Mouse (Mus musculus): ENCODE results near the gene Clnk. TPM values are rescaled to one million over a fixed set of nuclear protein-coding genes. Genes with fewer than 3 reads are reported as not detected.
"Not testable (repeated sequence)": the region's sequence is repeated elsewhere in the genome, so short reads cannot be mapped to it uniquely, and the experiment has no call there.

Gene Clnk
- polyA plus RNA-seq (2012; rRNA removed): 0.17 and 0.22 TPM in 2 replicates

DNA sequence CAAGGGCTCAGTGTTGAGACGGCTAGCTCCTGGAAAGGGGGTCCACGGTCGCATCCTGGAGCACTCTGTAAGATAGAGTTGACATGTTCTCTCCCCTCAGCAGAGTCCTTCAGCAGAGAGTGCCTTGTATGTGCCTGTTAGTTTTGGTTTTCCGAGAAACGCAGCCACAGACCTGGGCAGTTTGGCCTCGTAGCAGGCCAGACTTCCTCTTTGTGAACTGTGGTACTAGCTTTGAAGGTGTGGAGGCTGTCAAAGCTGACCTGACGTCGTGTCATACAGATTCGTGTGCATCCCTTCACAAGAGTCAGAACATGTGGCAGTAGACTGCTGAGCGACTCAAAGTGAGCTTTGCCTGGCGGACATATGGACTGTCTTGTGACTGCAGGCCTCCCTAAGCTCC lies at the start of gene Clnk:
Gene Clnk, minus strand, starts transcription at position 191 of the 400 bp plus-strand sequence.
- no peak for DNase-seq (ENCODE audit: low spot score)

DNA sequence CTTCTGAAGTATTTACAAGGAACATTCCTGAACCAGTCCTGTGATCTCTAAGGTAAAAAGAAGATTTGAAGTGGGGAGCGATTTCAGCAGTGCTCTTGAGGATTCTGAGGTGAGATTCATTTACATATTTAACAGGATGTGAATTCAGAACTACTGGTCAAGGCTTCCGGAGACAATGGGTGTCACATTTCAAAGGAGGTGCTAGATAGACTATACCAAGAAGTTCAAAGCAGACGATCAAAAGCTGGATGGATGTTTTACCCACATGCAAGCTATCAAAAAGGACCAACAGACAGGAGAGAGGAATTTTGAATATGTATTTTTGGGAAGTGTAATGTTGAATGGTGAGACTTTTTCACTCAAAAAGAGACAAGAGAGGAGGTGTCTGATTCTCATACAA lies 28.7 kb upstream of the Clnk start:
- DNase-seq (ENCODE audit: low spot score): no peak

DNA sequence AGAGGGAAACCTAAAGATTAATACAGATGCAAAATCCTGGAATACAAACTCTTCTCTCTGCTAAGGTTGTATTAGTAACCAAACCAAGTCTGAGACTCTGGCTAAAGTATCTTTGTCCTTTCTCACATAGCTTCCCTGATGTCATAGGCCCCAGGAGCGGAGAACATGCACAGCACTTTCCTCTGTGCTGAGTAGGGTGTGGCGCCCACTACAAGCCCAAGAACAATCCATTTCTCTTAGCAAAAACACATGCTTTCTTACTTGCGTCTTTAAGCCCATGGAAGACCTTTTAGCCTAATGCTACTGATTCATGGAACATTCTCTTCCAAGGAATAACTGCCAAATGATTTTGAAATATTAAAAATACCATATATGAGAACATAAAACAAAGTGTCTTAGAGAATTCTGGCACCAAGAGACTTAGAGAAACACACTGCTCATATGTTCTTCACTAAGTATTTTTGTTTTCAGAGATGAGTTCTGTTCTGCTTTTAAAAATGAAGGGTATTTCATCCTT lies 28.0 kb upstream of the Clnk start:
- DNase-seq (ENCODE audit: low spot score): no peak

DNA sequence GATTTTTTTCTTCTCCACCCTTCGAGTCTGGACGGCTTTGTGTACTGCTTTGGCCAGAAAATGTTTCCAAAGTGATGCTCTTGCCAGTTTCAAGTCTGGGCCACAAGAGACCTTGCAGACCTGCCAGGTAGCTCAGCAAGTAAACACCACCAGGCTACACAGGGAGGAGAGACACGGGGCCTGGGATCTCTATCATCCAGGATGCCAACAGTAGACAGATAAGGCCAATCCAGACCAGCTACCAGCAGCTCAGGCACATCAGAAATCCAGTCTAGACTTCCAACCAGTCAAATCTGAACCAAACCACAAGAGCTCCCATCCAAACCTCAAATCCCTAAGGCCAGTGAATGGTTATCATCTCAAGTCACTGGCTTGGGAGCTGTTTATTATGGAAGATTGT lies 26.3 kb upstream of the Clnk start:
- no peak for DNase-seq (ENCODE audit: low spot score)

DNA sequence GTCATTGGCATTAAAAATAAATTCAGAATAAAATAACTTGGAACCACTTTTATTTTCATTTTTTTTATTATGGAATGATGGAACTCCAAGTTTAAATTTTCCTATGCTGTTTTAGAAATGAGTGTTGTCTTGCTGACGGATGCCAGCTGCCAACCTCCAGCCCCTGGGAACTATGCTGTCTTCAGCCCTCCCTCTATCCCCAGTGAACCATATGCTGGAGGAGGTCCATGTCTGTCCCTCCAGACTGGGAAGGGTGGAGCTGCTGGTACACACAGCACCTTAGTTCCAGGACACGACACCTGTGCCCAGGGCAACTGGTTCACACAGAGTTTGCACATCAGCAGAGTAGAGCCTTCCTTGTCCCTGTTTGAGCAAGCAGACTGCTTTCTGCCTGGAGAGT lies 22.4 kb upstream of the Clnk start:
- no peak for DNase-seq (ENCODE audit: low spot score)

DNA sequence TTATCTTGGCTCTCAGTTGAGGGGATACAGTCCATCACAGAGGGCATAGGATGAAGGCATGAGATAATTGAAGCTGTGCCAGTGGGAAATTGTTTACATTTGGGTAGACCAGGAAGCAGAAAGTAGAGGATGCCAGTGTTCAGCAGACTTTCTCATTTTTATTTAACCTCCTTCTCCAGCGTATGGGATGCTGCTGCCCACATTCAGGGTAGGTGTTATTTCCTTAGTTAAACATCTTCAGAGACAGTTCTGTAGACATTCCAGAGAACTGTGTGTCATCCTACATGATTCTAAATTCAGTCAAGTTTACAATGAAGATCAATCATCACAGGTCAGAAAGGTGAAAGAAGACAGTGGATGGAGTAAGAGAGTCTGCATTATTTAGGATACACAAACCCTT lies 12.0 kb upstream of the Clnk start:
- no peak for DNase-seq (ENCODE audit: low spot score)

DNA sequence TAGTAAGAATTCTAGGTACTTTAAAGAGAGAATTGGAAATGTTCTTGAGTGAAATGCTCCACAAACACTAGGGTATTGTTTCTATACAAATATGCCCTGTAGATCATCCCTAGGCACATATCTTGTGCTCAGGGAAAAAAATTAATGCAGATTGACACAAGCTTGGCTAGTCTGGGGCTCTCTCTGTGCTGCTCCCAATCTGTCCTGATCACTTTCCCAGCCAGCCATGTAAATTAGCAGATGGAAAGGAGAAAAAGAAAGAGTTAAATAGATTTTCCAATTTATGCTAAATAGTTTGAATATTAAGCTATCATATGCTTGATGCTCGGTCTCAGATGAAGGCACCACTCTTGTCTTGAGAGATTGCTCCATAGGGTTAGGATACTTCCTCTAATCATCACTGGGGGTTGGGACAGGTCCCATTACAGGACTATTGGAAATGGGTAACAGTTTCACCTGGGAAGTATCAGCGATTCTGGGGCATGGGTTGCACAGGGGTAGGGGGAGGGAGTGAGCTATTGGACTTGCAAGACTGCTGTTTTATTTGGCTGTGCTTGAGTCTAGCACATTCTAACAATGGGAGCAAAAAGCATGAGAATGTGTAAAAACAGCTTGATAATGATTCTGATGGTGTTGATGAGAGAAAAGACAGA lies 10.1 kb upstream of the Clnk start:
- no peak for DNase-seq (ENCODE audit: low spot score)

DNA sequence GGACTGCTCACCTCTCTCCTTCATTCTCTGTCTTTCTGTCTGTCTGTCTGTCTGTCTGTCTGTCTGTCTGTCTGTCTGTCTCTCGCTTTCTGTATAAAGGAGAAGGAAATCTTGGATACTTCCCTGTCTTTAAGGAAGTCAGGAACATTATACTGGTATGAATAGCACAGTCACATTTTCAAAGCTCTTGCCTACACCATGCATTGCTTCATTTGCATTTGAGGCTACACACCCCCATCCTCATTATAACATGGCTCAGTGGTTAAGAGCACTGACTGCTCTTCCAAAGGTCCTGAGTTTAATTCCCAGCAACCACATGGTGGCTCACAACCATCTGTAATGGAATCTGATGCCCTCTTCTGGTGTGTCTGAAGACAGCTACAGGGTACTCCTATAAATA lies 6.0 kb upstream of the Clnk start:
- DNase-seq (ENCODE audit: low spot score): not testable (repeated sequence)

DNA sequence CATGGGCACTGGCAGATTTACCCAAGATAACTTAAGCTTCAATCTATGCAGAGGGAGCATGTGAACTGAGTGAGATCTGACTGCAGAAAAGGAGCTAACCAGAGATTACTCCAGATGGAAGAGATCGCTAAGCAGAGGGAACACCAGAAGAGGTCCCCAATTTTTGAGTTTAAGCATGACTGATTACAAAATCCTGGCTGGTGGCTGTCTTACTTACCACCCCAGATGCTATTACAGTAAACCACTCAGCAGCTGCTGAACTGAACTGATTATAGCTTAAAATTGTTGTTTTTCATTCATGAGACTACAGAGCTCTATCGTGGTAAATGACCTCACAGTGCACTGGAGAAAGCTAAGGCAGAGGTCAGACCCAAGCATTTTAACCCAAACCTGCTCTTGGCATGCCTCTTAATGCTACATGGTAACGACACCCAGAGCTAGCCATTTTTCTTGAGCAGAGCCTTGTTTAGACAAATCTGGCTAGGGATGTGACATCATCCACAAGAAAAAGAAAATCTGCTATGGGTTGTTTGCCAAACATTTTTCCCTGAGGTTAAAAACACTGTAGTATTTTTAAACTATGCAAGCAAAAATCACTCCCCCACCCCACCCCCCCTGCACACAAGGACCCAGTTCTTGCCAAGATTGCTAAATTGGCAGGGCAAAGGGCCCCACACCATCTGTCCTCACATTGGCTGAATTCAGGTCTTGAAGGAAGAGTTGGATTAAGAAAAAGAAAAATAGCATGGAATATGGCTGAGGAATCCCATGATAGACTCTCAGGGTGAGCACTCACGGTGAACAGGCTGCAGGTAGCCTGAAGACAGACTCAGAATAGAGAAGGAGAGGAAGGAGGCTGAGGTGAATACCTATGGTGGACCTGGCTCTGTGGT lies 5.4 kb upstream of the Clnk start:
- no peak for DNase-seq (ENCODE audit: low spot score)

DNA sequence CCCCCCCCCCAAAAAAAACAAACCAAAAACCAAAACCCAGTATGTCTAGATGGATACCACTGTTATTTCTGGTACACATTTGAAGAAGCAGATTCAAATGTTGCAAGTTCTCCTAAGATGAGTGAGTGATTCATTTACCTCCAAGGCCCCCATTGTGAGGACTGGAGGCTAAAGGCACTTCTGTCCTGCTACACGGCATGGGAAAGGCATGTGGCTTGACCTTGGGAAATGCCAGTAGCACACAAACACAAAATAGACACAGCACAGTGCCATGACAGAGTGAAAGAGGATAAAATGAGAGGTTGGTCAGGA lies 4.8 kb upstream of the Clnk start:
- no peak for DNase-seq (ENCODE audit: low spot score)

DNA sequence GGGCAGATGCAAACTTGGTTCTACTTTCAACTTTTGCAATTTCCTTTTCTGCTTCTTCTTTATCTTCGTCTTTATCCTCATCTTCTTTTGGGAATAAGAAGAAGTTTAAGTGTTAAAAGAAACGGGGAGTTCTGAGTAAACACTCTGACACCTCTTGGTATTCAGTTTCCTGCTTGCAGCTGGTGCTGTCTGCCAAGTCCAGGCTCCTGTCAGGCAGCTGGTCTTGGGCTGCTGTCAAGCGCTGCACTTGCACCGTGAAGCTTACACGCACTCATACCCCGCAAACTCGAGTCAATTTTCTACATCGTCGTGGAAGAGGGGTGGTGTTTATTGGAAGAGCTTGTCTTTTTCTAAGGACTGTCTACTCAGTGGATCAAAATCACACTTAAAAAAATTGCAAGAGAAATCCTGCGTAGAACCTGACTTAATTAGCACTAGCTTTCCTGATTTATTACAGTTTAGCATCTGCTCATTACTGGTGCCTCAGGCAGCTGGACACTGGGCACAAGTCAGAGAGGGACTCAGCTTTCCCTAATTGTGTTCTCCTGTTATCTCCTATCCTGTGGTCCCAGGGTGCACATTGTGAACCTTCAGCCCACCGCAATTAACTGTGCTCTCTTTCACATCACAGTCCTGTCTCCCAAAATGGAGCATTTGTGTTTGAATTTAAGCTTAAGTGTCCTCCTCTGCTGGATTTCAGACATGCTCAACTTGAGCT lies 3.5 kb upstream of the Clnk start:
- DNase-seq (ENCODE audit: low spot score): no peak

DNA sequence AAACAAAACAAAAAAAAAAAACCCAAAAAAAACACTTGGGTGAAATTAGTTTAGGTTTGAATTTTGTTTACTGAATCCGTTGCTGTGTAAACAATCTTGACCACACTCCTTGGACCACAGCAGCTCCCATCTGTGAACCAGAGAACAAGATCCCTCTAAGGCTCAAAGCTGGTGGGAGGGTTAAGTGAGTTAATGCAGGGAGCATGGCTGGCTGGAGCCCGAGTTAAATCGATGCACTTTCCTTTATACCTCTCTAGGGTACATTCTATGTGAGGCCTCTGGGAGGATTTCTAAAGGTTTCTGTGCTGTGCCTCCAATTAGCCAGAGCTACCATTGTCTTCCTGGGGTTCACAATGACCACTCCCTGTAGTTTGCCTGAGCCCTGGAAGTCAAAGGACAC lies 1.2 kb downstream of the Clnk start:
- DNase-seq (ENCODE audit: low spot score): no peak

DNA sequence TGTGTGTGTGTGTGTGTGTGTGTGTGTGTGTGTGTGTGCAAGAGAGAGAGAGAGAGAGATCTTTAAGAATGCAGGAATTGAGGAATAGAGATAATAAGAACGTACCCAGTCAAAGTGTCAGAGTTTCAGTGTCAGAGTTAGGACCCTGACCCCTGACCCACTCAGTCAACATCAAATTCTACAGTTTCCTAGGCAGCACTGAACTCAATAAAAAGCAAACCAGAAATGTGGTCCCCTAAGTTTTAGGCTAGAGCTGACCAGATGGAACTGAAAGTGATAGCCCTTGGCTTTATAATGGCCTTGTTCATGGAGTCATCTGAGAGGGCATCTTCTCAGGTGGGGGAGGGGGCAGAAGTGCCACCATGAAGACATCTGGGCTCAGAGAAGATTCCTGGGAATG lies 1.7 kb downstream of the Clnk start:
- DNase-seq (ENCODE audit: low spot score): no peak

DNA sequence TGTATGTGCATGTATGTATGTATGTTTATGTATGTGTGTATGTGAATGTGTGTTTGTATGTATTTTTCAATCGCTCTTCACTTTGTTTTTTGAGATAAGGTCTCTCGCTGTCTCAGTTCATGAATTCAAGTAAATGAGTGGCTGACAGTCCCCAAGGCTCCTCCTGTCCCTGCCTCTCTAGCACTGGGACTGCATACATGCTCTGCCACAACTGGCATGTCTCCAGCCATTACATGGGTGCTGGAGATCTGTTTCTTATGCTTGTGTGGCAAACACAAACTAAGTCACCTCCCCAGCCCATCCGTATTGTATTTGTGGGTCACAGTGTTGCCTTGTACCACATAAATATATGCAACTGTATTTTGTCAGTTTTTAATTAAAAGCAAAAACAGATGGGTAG lies 3.7 kb downstream of the Clnk start:
- DNase-seq (ENCODE audit: low spot score): no peak

DNA sequence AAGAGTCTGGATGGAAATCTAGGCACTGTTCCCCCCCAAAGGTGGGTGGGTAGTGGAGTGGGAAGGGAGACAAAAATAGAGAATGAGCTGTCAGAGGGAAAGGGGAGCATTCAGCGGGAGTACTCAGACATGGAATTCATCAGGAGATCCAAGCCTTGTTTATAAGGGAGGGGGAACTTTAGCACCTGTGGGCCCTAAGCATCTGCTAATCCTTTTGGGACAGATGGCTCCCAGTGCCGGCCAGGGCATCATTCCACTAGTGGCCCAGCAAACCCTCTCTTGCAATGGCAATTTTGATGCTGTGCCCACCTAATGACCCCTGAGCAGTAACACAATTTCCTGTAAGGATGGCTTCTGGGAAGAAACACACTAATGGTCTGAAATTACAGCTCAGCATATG lies 5.0 kb downstream of the Clnk start:
- no peak for DNase-seq (ENCODE audit: low spot score)

DNA sequence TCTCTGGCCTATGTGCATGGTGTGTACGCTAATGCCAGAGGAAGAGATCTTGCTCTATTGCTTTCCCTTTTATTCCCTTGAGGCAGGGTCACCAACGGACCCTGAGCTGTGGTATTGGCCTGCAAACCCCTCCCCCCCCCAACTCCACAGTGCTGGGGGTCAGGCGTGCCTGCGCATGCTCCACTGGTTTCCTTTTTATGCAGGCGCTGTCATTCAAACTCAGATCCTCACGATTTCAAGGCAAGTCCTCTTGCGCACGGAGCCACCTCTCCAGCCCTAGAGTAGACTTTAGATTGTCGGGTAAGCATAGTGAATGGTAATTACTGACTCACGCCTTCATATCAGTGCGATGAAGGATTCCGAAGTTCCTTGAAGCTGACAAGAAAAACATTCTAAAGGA lies 6.1 kb downstream of the Clnk start:
- no peak for DNase-seq (ENCODE audit: low spot score)

DNA sequence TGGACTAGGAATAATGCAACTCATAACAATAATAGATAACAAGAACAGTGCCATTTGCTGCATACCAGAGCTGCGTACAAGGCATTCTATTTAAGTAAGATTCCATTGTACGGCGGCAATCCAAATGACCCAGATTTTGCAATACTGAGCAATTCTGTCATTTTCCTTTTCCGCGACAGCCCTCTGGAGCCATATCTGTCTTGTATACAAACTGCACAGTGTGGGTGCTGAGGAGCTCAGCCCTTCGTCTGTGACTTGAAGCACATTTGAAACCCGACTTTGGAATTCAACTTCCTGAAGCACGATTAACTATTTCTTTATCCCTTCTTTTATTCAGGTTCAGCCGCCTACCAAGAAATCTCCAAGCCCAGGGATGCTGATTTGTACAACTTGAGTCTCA lies 6.6 kb downstream of the Clnk start:
- DNase-seq (ENCODE audit: low spot score): no peak

DNA sequence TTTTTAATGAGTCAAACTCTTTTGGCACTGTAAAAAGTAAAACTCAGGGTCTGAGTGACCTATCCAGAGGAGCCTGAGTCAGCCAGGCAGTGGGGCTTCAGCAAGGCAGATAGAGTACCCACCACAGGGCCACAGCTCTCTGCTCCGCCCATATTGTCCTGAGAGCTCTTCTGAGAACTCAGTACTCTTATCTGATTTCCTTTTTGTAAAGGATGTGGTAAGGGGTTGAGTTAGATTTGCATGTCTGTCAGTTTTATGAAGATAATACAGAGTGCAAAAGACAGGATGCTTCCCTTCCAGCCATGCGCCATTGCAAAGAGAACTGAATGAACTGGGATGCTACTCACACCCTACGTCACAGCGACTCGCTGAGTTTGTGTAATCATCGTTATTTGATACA lies 12.0 kb downstream of the Clnk start:
- no peak for DNase-seq (ENCODE audit: low spot score)

DNA sequence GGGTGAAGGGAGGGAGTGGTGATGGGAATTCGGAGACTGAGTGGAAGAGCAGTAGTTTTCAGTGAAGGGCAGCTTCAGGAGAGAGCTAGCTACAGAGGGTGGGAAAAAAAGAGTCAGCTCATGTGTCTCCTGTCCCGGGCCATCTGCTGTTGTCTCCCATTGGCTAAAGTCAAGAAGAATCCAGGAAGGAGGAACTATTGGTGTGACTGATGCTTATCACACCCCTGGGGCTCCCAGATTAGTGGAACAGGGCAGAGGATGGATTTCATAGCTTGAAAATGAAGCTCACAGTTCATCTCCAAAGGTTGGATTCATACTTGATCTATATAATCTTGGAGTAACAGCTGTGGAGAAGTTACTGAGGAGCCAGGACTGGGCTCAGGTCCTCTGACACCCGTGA lies 13.6 kb downstream of the Clnk start:
- DNase-seq (ENCODE audit: low spot score): no peak

DNA sequence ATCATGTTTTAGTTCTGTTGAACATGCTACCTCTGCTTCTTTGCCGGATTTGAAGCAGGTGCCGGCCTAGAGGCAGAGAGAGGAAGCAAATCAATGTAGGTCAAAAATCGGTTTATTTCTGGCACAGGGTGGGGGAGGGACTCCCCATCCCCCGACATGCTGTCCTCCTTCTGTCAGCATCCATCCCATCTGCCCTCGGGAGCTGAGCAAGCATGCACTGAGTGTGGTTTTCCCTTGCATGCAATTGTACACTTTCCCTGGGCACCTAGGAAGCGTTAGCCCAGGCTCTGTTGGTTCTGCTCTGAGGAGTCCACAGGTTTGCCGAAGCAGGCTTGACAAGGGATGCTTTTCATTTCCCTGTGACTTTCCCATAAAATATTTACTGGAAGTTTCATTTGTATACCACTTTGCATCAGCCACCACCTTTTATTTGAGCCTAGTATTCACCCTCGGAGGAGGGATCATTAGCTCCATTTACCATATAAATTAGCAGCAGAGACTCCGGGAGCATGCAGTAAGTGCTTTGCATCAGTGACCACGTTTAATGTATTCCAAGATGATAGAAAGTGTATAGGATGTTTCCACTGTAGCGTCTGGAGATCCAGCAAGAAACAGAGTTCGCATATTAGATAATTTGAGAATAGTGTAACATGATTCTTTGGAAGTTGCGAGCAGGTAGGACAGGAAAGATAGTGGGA lies 14.2 kb downstream of the Clnk start:
- no peak for DNase-seq (ENCODE audit: low spot score)

DNA sequence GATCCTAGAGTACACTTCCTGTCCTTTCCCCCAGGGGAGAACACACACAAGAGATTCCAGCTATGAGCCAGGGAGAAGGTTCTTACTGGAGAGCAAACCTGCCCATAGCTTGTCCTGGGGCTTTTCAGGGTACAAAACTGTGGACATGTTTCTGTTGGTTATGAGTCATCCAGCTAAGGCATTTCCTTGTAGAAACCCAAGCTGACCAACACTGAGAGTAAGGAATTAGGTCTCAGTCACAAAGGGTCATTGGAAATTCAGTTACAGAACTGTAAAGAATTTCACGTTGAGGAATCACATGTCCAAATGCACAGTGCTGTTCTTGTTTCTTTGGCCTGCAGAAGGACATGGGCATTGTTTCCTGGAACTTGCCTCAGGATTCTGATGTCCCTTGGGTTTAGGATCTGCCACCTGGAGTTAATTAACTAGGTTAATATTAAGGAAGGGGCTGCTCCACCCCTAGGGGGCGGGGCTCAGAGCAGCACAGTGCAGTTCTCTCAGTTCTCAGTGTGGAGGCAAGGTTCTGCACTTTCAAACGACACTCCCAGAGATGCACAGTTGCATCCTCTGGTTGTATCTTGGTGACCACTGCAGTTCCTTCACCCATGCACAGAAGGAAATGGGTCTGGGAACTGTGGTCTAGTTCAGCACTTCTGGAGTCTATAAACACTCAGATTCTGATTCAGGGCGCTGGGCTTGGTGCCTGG lies 18.4 kb downstream of the Clnk start:
- no peak for DNase-seq (ENCODE audit: low spot score)

DNA sequence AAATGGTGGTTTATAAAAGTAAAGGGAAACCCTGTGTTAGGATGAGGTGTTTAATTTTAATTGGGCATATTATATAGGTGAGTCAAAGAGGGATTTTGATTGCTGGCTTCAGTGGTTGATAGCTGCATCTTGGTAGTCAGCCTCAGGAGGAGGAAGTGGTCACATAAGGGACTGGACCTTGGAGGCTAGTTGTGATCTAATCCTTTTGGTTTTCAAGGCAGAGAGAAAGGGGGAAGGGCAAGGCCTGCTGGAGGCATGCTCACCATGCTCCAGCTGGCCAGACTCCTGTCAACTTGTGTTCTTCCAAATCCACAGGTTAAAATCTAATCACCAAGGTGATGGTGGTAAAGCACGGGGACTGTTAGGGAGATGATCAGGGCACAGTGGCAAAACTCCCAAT lies 19.0 kb downstream of the Clnk start:
- no peak for DNase-seq (ENCODE audit: low spot score)
